Mouse (Mus musculus): ENCODE measurements around the gene Tmem63a. TPM values are rescaled to one million over a fixed set of nuclear protein-coding genes. Genes with fewer than 3 reads are reported as not detected.

Tmem63a gene
- polyA plus RNA-seq, 2 experiments: 18.2 to 47.9 TPM

GRCm38 (mm10) chr1:181007831-181008230 lies 65.7 kb downstream of the Tmem63a start:
- no peak for ATAC-seq (ENCODE audit: low FRiP score, low read depth)
- 86% methylated on average over 6 of the region's 6 CpGs for WGBS

GRCm38 (mm10) chr1:181008266-181008665 lies 66.1 kb downstream of the Tmem63a start:
- 93% methylated on average over 2 of the region's 2 CpGs for WGBS
- ATAC-seq (ENCODE audit: low FRiP score, low read depth): no peak
- H3K27me3 ChIP-seq (ENCODE audit: control insufficient read depth, insufficient read depth, low read length): no peaks in the 10 kb centered on the region

More at GRCm38 (mm10) chr1:181007831-181008230, 65.7 kb downstream of the Tmem63a start:
- H3K4me2 ChIP-seq (replicated peaks; ENCODE audit: low read depth, low read length, severe bottlenecking): no peak overlapping the region
- no peak for DNase-seq (ENCODE audit: low spot score)
- H3K9ac ChIP-seq (ENCODE audit: low read depth, low read length, severe bottlenecking): no peak overlapping the region
- no peaks in the 10 kb centered on the region for H3K27me3 ChIP-seq (ENCODE audit: control insufficient read depth, insufficient read depth, low read length)
- no peak overlapping the region for H3K4me3 ChIP-seq (replicated peaks; ENCODE audit: low read length)
- H3K36me3 ChIP-seq (ENCODE audit: control insufficient read depth, insufficient read depth, low read length): no peaks in the 10 kb centered on the region
- H3K9me3 ChIP-seq (ENCODE audit: control insufficient read depth, low read length): no peaks in the 10 kb centered on the region
- H3K4me1 ChIP-seq (ENCODE audit: control insufficient read depth, insufficient read depth, low read length): no peaks in the 10 kb centered on the region
- TF ChIP-seq POLR2A (IDR thresholded peaks at IDR 0.05; ENCODE audit: borderline replicate concordance, extremely low read depth, insufficient read depth, insufficient read length): no peak
- no peak overlapping the region for H3K27ac ChIP-seq (replicated peaks; ENCODE audit: low read depth, low read length)

GRCm38 (mm10) chr1:181009011-181009590 lies 67.0 kb downstream of the Tmem63a start:
- Histone ChIP-seq H3K4me2 (replicated peaks; ENCODE audit: low read depth, low read length, severe bottlenecking) (no peak overlapping the region), H3K9ac (ENCODE audit: low read depth, low read length, severe bottlenecking) (no peak overlapping the region), H3K4me1 (ENCODE audit: control insufficient read depth, insufficient read depth, low read length) (no peaks in the 10 kb centered on the region), H3K36me3 (ENCODE audit: control insufficient read depth, insufficient read depth, low read length) (no peaks in the 10 kb centered on the region), H3K4me3 (replicated peaks; ENCODE audit: low read length) (no peak overlapping the region), H3K9me3 (ENCODE audit: control insufficient read depth, low read length) (no peaks in the 10 kb centered on the region), H3K27ac (replicated peaks; ENCODE audit: low read depth, low read length) (no peak overlapping the region), H3K27me3 (ENCODE audit: control insufficient read depth, insufficient read depth, low read length) (no peaks in the 10 kb centered on the region)
- DNase-seq (ENCODE audit: low spot score) (no peak), ATAC-seq (ENCODE audit: low FRiP score, low read depth) (no peak)
- WGBS: 82% methylated on average over 4 of the region's 4 CpGs
- TF ChIP-seq POLR2A (IDR thresholded peaks at IDR 0.05; ENCODE audit: borderline replicate concordance, extremely low read depth, insufficient read depth, insufficient read length): no peak

More at GRCm38 (mm10) chr1:181008266-181008665, 66.1 kb downstream of the Tmem63a start:
- no peaks in the 10 kb centered on the region for H3K36me3 ChIP-seq (ENCODE audit: control insufficient read depth, insufficient read depth, low read length)
- no peaks in the 10 kb centered on the region for H3K4me1 ChIP-seq (ENCODE audit: control insufficient read depth, insufficient read depth, low read length)
- H3K27ac ChIP-seq (replicated peaks; ENCODE audit: low read depth, low read length): no peak overlapping the region
- no peak overlapping the region for H3K4me3 ChIP-seq (replicated peaks; ENCODE audit: low read length)
- DNase-seq (ENCODE audit: low spot score): no peak
- no peak for TF ChIP-seq POLR2A (IDR thresholded peaks at IDR 0.05; ENCODE audit: borderline replicate concordance, extremely low read depth, insufficient read depth, insufficient read length)
- no peak overlapping the region for H3K4me2 ChIP-seq (replicated peaks; ENCODE audit: low read depth, low read length, severe bottlenecking)
- H3K9ac ChIP-seq (ENCODE audit: low read depth, low read length, severe bottlenecking): no peak overlapping the region
- no peaks in the 10 kb centered on the region for H3K9me3 ChIP-seq (ENCODE audit: control insufficient read depth, low read length)

- no peaks in the 10 kb centered on the region for H3K27me3 ChIP-seq (ENCODE audit: control insufficient read depth, insufficient read depth, low read length)
- no peak overlapping the region for H3K4me2 ChIP-seq (replicated peaks; ENCODE audit: low read depth, low read length, severe bottlenecking)
- H3K36me3 ChIP-seq (ENCODE audit: control insufficient read depth, insufficient read depth, low read length): no peaks in the 10 kb centered on the region
- DNase-seq (ENCODE audit: low spot score) (no peak), ATAC-seq (ENCODE audit: low FRiP score, low read depth) (no peak)
- H3K9ac ChIP-seq (ENCODE audit: low read depth, low read length, severe bottlenecking): no peak overlapping the region
- WGBS: 69% methylated on average over 3 of the region's 3 CpGs
- H3K9me3 ChIP-seq (ENCODE audit: control insufficient read depth, low read length): no peaks in the 10 kb centered on the region
- H3K4me3 ChIP-seq (replicated peaks; ENCODE audit: low read length): no peak overlapping the region
- no peak overlapping the region for H3K27ac ChIP-seq (replicated peaks; ENCODE audit: low read depth, low read length)
- no peak for TF ChIP-seq POLR2A (IDR thresholded peaks at IDR 0.05; ENCODE audit: borderline replicate concordance, extremely low read depth, insufficient read depth, insufficient read length)
- H3K4me1 ChIP-seq (ENCODE audit: control insufficient read depth, insufficient read depth, low read length): no peaks in the 10 kb centered on the region
These were observed 67.6 kb downstream of the Tmem63a start for GRCm38 (mm10) chr1:181009754-181010153.

GRCm38 (mm10) chr1:181010171-181010932 lies 68.2 kb downstream of the Tmem63a start:
- no peak for ATAC-seq (ENCODE audit: low FRiP score, low read depth)
- Histone ChIP-seq H3K4me1 (ENCODE audit: control insufficient read depth, insufficient read depth, low read length) (0 out of 2 replicates have a peak, but pooled peaks cover 3% of the 10 kb centered on the region), H3K4me2 (replicated peaks; ENCODE audit: low read depth, low read length, severe bottlenecking) (no peak overlapping the region), H3K4me3 (replicated peaks; ENCODE audit: low read length) (no peak overlapping the region), H3K27me3 (ENCODE audit: control insufficient read depth, insufficient read depth, low read length) (no peaks in the 10 kb centered on the region), H3K36me3 (ENCODE audit: control insufficient read depth, insufficient read depth, low read length) (no peaks in the 10 kb centered on the region), H3K9me3 (ENCODE audit: control insufficient read depth, low read length) (no peaks in the 10 kb centered on the region), H3K9ac (ENCODE audit: low read depth, low read length, severe bottlenecking) (no peak overlapping the region), H3K27ac (replicated peaks; ENCODE audit: low read depth, low read length) (no peak overlapping the region)
- no peak for DNase-seq (ENCODE audit: low spot score)
- TF ChIP-seq POLR2A (IDR thresholded peaks at IDR 0.05; ENCODE audit: borderline replicate concordance, extremely low read depth, insufficient read depth, insufficient read length): no peak
- 48% methylated on average over 4 of the region's 4 CpGs for WGBS

All from limb, embryonic 14.5 days (tissue).